Mouse (Mus musculus) gastrocnemius, adult 8-10 months (tissue): ENCODE measurements at regions not wholly inside any gene's neighbourhood (a gene's known extent, or its start where the extent isn't known, plus 50 kb on each side); places are given as distances from the start of the nearest gene placed in this dataset.

Experiments
- DNase-seq, 2 experiments: peaks; one replicate each; pipeline ENCODE4 v3.0.0; 2022; ENCODE audit warnings: low spot score in 2 of 2

GRCm38 (mm10) chr3:34136385-34136784 lies 55.3 kb upstream of the Dnajc19 start:
- no peak for DNase-seq
